Mouse (Mus musculus) ES-Bruce4 (cell line): ENCODE data around the gene Amigo2. TPM values are rescaled to one million over a fixed set of nuclear protein-coding genes. Genes with fewer than 3 reads are reported as not detected.

Experiments
- H3K27ac ChIP-seq: 2 replicates; pipeline ENCODE4 v1.5.1; 2012; ENCODE audit warnings: low read length, inconsistent platforms; ENCODE audit not compliant: insufficient read depth
- H3K27me3 ChIP-seq: 2 replicates; pipeline ENCODE4 v1.6.1; 2012; ENCODE audit warnings: mild to moderate bottlenecking, low read length, inconsistent platforms; ENCODE audit not compliant: control insufficient read depth, poor library complexity, insufficient read depth, severe bottlenecking
- H3K36me3 ChIP-seq: 2 replicates; pipeline ENCODE4 v1.6.1; 2012; ENCODE audit warnings: inconsistent platforms, mild to moderate bottlenecking, low read length, moderate library complexity; ENCODE audit not compliant: control insufficient read depth, poor library complexity, insufficient read depth, severe bottlenecking
- H3K4me1 ChIP-seq: one replicate; pipeline ENCODE4 v1.8.1; 2011; ENCODE audit warnings: low read length; ENCODE audit not compliant: control insufficient read depth, insufficient read depth
- H3K4me3 ChIP-seq: 2 replicates; pipeline ENCODE4 v1.5.1; 2011; ENCODE audit warnings: low read depth, mild to moderate bottlenecking, low read length
- H3K9ac ChIP-seq: 2 replicates; pipeline ENCODE4 v1.6.1; 2012; ENCODE audit warnings: low read depth, mild to moderate bottlenecking, inconsistent platforms; ENCODE audit not compliant: poor library complexity, severe bottlenecking
- H3K9me3 ChIP-seq: replicated peaks from 2 replicates; pipeline ENCODE4 v1.6.1; 2012; ENCODE audit warnings: mild to moderate bottlenecking, low read length, inconsistent platforms; ENCODE audit not compliant: control insufficient read depth, poor library complexity, insufficient read depth, severe bottlenecking
- CTCF ChIP-seq: IDR thresholded peaks from one replicate; pipeline ENCODE4 v1.8.1; 2011; ENCODE audit warnings: low read depth, low read length
- EP300 ChIP-seq: IDR thresholded peaks from 2 replicates; pipeline ENCODE4 v1.6.1; 2011; ENCODE audit warnings: low read depth, low read length; ENCODE audit not compliant: insufficient read depth
- POLR2A ChIP-seq: IDR thresholded peaks from one replicate; pipeline ENCODE4 v1.8.1; 2011; ENCODE audit warnings: low read length; ENCODE audit not compliant: insufficient read depth
- polyA plus RNA-seq: library from polyadenylated mRNA; stranded (reverse); fragments of >200 nt; gene quantifications from 2 replicates; pipeline ENCODE4 v1.2.4, GENCODE M21; 2011; ENCODE audit warnings: low read depth; ENCODE audit not compliant: missing spikeins, insufficient read depth, insufficient read length

The Amigo2 gene
- polyA plus RNA-seq, 1 experiment = 1.8 TPM

- Histone ChIP-seq H3K27ac (no peak overlapping the region), H3K4me1 (peaks cover under 1% of the 10 kb centered on the region), H3K27me3 (no peaks in the 10 kb centered on the region), H3K36me3 (no peaks in the 10 kb centered on the region), H3K9ac (no peak overlapping the region), H3K9me3 (no peaks in the 10 kb centered on the region), H3K4me3 (no peak overlapping the region)
- TF ChIP-seq POLR2A = no peak
- no peak for TF ChIP-seq EP300
- TF ChIP-seq CTCF = no peak
Measured at GRCm38 (mm10) chr15:97275626-97276395, 28.7 kb upstream of the Amigo2 start.

DNA sequence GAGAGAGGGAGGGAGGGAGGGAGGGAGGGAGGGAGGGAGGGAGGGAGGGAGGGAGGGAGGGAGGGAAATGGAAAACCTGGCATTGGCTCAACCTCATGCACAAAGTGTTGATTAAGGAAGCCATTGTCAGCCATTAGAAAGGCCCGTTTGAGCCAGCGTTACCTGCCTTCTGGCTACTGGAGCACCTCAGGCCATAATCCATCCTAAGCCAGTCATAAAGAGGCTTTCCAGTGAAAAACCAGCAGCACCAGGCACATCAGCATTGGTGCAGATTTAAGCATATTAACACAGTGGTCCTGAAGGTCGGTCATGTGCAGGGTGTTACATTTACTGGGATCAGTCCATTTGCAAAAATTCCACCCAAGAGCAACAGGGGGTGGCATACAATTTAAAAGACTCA lies 25.7 kb upstream of the Amigo2 start:
- Histone ChIP-seq H3K36me3 (no peaks in the 10 kb centered on the region), H3K9me3 (no peaks in the 10 kb centered on the region), H3K9ac (no peak overlapping the region), H3K4me3 (no peak overlapping the region), H3K27ac (no peak overlapping the region), H3K27me3 (no peaks in the 10 kb centered on the region), H3K4me1 (no peaks in the 10 kb centered on the region)
- no peak for TF ChIP-seq POLR2A
- no peak for TF ChIP-seq EP300
- TF ChIP-seq CTCF = no peak

DNA sequence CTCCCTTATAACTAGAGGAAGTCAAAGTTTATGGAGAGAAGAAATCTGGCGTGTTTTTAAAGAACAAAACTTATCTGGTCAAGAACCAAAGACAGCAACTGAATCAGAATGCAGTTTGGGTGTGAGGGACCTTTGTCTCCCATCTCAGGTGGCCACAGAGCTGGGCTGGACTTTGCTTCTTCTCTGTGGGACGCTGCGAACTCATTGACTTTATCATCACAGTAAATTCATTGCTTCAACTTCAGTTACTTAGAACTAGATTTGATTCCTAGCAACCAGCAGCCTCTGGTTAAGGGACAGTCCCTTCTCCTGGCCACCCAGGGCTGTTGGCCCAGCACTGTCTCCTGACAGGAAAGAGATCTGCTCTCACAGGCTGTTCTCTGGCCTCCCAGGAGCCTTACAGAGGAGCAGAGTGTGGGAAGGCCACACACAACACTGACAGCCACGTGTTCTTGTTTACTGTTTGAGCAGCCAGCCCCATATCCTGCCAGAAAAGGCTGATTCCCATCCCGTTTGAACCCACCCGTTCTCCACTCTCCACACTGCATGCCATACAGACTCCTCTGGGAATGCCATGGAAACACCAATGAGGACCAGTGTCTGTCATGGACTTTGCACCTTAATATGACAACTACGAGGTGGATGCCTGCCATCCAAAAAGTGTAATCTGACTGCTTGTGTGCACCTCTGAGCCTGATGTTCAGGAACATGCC lies 25.1 kb upstream of the Amigo2 start:
- H3K27ac ChIP-seq = no peak overlapping the region
- no peaks in the 10 kb centered on the region for H3K27me3 ChIP-seq
- no peaks in the 10 kb centered on the region for H3K4me1 ChIP-seq
- no peaks in the 10 kb centered on the region for H3K9me3 ChIP-seq
- no peak overlapping the region for H3K4me3 ChIP-seq
- H3K36me3 ChIP-seq = no peaks in the 10 kb centered on the region
- H3K9ac ChIP-seq = no peak overlapping the region
- no peak for TF ChIP-seq EP300
- no peak for TF ChIP-seq CTCF
- TF ChIP-seq POLR2A = no peak

GRCm38 (mm10) chr15:97267094-97267695 lies 20.1 kb upstream of the Amigo2 start:
- H3K9ac ChIP-seq = no peak overlapping the region
- no peak overlapping the region for H3K27ac ChIP-seq
- no peak for TF ChIP-seq CTCF
- no peak for TF ChIP-seq POLR2A
- no peak for TF ChIP-seq EP300
- no peaks in the 10 kb centered on the region for H3K27me3 ChIP-seq
- no peak overlapping the region for H3K4me3 ChIP-seq
- no peaks in the 10 kb centered on the region for H3K36me3 ChIP-seq
- H3K4me1 ChIP-seq = no peaks in the 10 kb centered on the region
- H3K9me3 ChIP-seq = no peaks in the 10 kb centered on the region

DNA sequence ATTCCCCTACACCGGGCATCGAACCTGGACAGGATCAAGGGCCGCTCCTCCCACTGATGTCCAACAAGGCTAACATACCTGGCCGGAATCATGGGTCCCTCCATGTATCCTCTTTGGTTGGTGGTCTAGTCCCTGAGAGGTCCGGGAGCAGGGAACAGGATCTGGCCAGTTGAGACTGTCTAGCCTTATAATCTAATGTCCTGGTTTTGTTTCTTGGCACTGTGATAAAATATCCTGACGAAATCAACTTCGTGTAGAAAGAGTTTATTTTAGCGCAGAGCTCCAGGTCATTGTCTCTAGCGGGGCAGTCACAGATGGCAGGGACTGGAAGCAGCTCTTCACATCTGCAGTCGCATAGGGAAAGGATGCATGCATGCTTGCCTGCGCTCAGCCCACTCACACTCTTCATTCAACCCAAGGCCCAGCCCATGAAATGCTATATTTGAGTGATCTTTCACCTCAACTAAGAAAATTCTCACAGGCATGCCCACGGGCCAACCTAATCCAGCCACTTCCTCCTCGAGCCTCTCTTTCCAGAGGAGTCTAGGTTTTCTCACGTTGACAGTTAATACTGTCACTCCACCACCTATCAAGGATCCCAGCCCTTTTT lies 19.3 kb upstream of the Amigo2 start:
- Histone ChIP-seq H3K27me3 (no peaks in the 10 kb centered on the region), H3K9ac (no peak overlapping the region), H3K4me3 (no peak overlapping the region), H3K4me1 (no peaks in the 10 kb centered on the region), H3K9me3 (no peaks in the 10 kb centered on the region), H3K36me3 (no peaks in the 10 kb centered on the region), H3K27ac (no peak overlapping the region)
- TF ChIP-seq CTCF = no peak
- TF ChIP-seq POLR2A = no peak
- TF ChIP-seq EP300 = no peak

DNA sequence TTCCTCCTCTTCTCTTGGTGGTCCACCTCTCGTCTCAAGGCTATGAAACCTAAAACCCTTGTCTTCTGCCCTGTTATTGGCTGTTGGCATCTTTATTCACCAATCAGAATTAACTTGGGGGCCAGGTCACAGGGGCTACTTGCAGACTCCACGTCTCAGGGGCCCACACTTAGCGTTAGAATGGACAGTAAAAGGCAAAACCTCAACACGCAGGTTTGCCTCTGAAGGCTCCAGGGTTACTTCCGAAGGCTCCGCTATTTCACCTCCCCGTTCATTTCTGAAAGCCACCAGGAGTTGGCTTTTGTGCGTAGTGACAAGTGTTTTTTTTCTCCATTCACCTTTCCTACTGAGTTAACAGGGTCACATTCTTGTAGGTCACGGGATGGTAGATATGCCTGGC lies 15.2 kb upstream of the Amigo2 start:
- TF ChIP-seq POLR2A (no peak), CTCF (no peak), EP300 (no peak)
- Histone ChIP-seq H3K36me3 (no peaks in the 10 kb centered on the region), H3K27me3 (no peaks in the 10 kb centered on the region), H3K4me3 (no peak overlapping the region), H3K9me3 (no peaks in the 10 kb centered on the region), H3K4me1 (no peaks in the 10 kb centered on the region), H3K9ac (no peak overlapping the region), H3K27ac (no peak overlapping the region)
